Mouse (Mus musculus) spleen, embryonic (tissue): Measurements from ENCODE around the gene Gm28230.

ENCODE experiments used
- CTCF ChIA-PET: fragments of 350-600 bp; sonication (Branson Sonifier 250); formaldehyde crosslinking; loops from one replicate; lab custom pipeline; 2022; lab: Charles Lee

The Gm28230 gene

GRCm38 (mm10) chr2:74721882-74722281, 4.6 kb upstream of the Gm28230 start:
- CTCF ChIA-PET = no interaction called here

GRCm38 (mm10) chr2:74722949-74723348, 3.6 kb upstream of the Gm28230 start:
- CTCF ChIA-PET = interaction anchor here (0.6 kb wide), 1 partner anchor 1394 kb away, joined by 3 read pairs; no protein-coding TSS in a partner anchor

DNA sequence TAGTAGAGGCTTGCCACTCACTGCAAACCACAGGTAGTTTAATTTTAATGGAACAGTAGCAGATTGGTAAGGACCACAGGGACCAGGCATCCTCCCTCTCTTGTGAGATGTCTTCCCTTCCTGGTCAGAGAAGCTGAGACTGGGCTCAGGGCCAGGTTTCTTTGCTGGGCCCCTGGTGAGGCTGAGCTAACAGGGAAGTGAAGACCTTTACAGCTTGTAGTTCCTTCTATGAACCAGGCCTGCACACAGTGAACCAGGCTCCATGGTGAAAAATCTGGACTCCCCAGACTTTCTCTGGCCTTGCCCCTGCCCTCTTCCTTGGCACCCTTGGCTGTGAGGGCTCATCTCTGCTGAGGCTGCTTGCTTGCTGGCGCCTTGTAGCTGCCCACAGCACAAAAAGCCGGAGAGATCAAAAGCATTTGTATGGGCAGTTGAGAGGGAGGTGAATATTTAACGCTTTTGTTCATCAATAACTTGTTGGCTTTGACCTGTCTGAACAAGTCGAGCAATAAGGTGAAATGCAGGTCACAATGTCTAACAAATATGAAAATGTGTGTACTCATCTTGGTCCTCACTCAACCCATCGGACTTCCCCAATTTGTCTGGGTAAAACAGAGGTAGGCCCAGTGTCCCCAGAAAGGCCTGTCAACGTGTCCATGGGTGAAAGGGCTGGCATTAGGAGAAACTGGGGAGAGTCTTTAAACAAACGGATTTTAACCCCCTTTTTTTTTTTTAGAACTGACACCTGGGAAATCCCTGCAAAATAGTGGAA, 2.1 kb upstream of the Gm28230 start:
- CTCF ChIA-PET = no interaction called here

DNA sequence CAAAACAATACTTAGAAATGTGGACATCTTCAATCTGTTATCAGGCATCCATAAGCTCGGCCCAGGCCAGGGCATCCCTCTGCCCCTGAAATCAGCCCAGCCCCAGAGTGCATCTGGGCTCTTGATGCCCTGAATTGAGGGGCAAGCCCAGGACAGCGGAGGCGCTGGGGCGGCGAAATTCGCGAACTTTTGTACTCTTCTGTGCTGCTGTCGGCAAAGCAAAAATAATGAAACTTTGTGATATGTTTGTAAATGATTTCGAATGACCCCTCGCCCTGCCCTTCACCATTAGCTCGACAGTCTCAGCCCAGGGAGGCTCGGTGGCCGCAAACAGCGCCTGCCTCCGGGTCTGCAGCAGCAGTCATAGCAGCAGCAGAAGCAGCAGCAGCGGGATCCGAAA, 1.4 kb upstream of the Gm28230 start:
- CTCF ChIA-PET = interaction anchor here (0.7 kb wide), 1 partner anchor 11 kb away, joined by 6 read pairs; no protein-coding TSS in a partner anchor

- CTCF ChIA-PET = no interaction called here
Measured at GRCm38 (mm10) chr2:74726973-74727639, 578 bp downstream of the Gm28230 start.

DNA sequence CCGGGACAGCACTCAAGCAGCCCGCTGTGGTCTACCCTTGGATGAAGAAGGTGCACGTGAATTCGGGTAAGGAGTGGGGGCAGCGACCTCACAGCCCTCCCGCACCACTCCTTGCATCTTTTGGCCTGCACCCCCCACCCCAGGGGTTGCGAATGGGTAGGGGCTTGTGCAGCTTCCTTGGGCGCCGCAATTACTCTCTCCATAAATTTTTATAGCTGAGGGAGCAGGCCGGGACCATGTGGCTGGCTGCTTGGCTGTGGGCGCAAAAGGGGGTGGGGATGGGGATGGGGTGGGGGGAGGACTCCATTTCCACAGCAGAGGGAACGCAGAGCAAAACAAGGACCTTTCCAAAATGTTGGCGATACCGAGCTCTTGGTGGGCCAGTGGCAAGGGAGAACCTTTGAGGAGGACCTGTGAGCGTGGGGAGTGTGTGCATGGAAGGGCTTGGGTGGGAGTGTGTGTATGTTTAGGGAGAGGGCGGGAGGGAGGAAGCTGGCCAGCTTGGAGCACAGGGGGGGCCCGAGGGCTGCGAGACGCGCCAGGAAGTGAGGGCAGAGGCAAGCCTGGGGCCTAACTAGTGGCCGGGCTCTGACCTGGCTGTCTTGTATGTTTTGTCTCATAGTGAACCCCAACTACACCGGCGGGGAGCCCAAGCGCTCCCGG, 1.2 kb downstream of the Gm28230 start:
- CTCF ChIA-PET = no interaction called here

DNA sequence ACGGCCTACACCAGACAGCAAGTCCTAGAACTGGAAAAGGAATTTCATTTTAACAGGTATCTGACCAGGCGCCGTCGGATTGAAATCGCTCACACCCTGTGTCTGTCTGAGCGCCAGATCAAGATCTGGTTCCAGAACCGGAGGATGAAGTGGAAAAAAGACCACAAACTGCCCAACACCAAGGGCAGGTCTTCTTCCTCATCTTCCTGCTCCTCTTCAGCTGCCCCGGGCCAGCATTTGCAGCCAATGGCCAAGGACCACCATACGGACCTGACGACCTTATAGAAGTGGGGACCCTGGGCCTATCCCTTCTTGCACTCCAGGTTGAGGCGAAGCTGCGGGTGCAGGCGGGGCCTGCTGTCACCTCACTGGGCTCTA, 1.8 kb downstream of the Gm28230 start:
- CTCF ChIA-PET = no interaction called here

- CTCF ChIA-PET = interaction anchor here (0.6 to 0.7 kb wide), 3 partner anchors 24 to 1443 kb away, joined by 4 to 10 read pairs (median 5); no protein-coding TSS in a partner anchor
Measured at GRCm38 (mm10) chr2:74730331-74730730, 3.8 kb downstream of the Gm28230 start.

- CTCF ChIA-PET = interaction anchor here (0.6 kb wide), 1 partner anchor 25 kb away, joined by 4 read pairs; no protein-coding TSS in a partner anchor
Measured at GRCm38 (mm10) chr2:74731055-74731454, 4.5 kb downstream of the Gm28230 start.

DNA sequence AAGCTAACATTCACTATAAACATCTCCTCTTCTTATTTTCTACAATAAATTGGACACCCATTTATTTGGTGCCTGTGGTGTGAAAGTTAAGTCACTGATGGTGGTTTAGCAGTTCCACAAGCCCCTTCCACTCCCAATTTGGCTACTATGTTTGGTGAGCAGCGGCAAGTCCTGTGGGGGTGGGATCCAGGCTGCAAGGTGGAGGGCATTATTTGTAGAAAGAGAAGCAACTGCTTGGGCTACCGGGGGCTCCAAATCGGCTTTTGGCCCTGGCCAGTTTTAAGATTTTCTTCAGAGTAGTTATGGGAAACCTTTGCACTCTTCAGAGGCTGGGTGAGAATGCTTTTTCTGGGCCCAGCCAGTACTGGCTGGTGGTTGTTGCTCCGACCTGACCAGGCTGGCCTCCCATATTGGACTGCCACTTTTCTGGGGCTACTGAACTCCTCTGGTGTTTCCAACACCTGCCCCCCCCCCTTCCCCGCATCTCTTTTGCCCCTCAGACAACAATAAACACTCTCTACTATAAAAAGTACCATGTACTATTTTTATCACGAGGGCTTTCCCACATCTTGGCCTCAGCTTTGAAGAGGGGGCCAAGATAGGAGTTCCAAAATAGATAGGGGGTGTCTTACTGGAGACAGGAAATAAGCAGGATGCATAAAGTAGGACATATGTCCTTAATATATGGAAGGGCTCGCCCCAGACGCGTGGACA, 5.4 kb downstream of the Gm28230 start:
- CTCF ChIA-PET = no interaction called here

- CTCF ChIA-PET = no interaction called here
Measured at GRCm38 (mm10) chr2:74732513-74733316, 6.2 kb downstream of the Gm28230 start.

GRCm38 (mm10) chr2:74733317-74733661, 6.8 kb downstream of the Gm28230 start:
- CTCF ChIA-PET = no interaction called here

DNA sequence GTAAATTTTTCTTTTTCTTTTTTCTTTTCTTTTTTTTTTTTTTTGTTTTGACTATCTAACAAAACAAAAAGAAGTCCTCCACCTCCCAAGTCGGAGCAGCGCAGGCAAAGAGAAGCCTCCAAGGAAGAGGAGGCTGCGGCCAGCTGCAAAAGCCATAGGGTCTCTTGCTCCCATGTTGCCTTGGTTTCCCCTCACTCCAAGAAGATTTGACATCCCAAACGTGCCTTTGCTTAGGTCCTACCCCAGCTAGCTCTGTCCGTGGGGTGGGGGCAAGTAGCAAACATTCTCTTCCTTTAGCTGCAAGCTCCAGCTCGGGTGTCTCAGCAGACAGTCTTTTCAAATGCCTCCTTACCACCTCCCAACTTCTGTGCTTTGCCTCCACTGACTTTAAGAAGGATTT, 7.2 kb downstream of the Gm28230 start:
- CTCF ChIA-PET = no interaction called here

DNA sequence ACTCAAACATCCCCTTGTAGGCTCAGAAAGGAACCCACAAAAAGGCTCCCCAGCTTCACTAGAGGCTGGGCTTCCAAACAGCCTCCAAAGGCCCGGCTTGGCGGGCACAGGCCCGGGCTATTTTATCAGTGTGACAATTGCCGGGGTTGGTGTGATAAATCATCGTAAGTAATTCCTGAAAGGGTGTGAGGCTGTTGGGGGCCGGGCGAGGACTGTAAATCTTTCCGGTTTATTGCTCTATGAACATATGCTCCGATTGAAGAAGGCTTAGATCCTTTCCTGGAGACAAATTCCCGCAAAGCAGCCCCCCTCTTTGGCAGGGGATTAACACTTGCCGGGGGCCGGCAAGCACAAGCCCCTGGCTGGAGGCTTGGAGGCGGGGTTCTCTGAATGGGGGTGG, 7.9 kb downstream of the Gm28230 start:
- CTCF ChIA-PET = no interaction called here

GRCm38 (mm10) chr2:74734996-74735811, 8.7 kb downstream of the Gm28230 start:
- CTCF ChIA-PET = no interaction called here

DNA sequence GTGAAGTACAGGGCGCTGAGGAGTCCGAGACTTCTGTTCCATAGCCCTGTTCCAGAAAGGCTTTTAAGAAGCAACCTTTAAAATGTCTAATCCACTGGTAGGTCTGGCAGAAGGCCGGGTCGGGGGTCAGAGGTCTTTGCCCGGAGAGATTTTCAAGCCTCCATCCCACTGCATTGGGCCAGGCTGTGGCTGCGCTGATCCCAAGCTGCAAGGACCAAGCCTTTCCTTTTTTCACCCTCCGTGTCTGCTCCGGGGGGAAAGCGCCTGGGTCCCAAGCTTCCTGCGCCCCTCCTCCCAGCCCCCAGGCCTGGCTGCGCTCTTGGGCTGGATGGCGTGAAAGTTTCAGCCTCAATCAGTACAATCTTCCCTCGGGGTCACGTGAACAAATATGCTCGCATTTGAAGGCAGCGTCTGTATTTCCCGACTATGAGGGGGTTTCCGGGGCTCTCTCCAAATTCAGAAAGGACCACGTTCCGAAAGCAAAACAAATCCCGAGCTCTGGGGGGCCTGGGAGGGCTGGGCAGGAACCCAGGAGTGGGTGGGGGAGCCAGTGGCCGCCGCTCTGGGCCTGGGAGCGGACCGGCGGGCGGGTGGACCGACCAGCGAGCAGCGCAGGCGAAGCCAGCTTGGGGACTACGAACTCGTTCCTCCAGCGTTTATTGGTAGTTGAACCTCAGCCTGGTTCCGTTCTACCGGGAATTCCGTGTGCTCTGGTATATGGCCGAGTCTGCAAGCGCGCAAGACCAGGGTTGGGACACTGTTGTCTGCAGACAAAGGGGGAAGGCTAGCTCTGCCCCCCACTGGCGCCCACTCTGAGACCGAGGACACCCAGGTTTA, 9.5 kb downstream of the Gm28230 start:
- CTCF ChIA-PET = no interaction called here

- CTCF ChIA-PET = no interaction called here
Measured at GRCm38 (mm10) chr2:74736688-74737577, 10.4 kb downstream of the Gm28230 start.

DNA sequence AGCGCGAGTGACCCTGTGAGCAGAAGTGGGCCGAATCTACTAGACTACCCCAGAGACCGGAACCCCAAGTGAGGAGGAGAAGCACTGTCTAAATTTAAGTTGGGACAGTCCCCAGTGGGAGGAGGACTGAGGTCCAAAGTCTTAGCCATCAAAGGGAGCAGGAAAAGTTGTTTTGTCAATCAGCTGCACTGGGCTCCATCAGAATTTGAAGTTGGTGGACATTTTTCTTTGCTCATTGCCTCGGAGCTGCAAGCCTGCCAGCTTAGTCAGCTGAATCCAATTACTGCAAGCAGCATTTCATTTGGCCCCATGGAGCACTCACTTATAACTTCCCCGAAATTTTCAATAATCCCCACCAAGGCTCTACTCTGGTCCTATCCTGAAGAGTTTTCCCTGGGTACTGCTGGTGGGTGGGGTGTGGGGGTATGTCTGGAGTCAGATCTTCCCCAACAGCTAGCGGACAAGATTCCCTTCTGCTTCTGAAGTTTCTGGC, 11.1 kb downstream of the Gm28230 start:
- CTCF ChIA-PET = no interaction called here
